Mouse (Mus musculus) megakaryocyte, embryonic 14.5 days (primary cell): ENCODE measurements at regions not wholly inside any gene's neighbourhood (a gene's known extent, or its start where the extent isn't known, plus 50 kb on each side); places are given as distances from the start of the nearest gene placed in this dataset.

Source experiments
- FLI1 ChIP-seq: IDR thresholded peaks from 2 replicates; pipeline ENCODE4 v1.6.1; 2012; ENCODE audit warnings: low read length, inconsistent platforms, mixed read lengths
- GATA1 ChIP-seq: IDR thresholded peaks from 3 replicates; pipeline ENCODE4 v1.6.1; 2012; ENCODE audit warnings: mixed read lengths, low read length, inconsistent platforms, borderline replicate concordance

- TF ChIP-seq FLI1 (no peak), GATA1 (no peak)
Measured at GRCm38 (mm10) chr10:12129486-12129885, 739.7 kb downstream of the Utrn start.
